Mouse (Mus musculus): ENCODE measurements at regions not wholly inside any gene's neighbourhood (a gene's known extent, or its start where the extent isn't known, plus 50 kb on each side); places are given as distances from the start of the nearest gene placed in this dataset.

GRCm38 (mm10) chr15:40388806-40389205 is 254.6 kb downstream of the 9330182O14Rik start:
- no peak for DNase-seq (ENCODE audit: low spot score in 2 of 2)

- DNase-seq (ENCODE audit: low spot score in 2 of 2) = no peak
Observed at GRCm38 (mm10) chr15:40435156-40435555, 301.0 kb downstream of the 9330182O14Rik start.

GRCm38 (mm10) chr15:40436688-40437087 is 302.5 kb downstream of the 9330182O14Rik start:
- no peak for DNase-seq (ENCODE audit: low spot score in 2 of 2)

- DNase-seq (ENCODE audit: low spot score in 2 of 2) = no peak
Observed at GRCm38 (mm10) chr15:40439827-40440226, 305.7 kb downstream of the 9330182O14Rik start.

GRCm38 (mm10) chr15:40448623-40449022 is 314.5 kb downstream of the 9330182O14Rik start:
- DNase-seq (ENCODE audit: low spot score in 2 of 2) = no peak

- no peak for DNase-seq (ENCODE audit: low spot score in 2 of 2)
Observed at GRCm38 (mm10) chr15:40453235-40453634, 319.1 kb downstream of the 9330182O14Rik start.

- peak; percentile 8 to 15 for DNase-seq (ENCODE audit: low spot score in 2 of 2)
Observed at GRCm38 (mm10) chr15:40475659-40476355, 341.6 kb downstream of the 9330182O14Rik start.

- DNase-seq (ENCODE audit: low spot score in 2 of 2) = no peak
Observed at GRCm38 (mm10) chr15:40480386-40480785, 346.2 kb downstream of the 9330182O14Rik start.

- no peak for DNase-seq (ENCODE audit: low spot score in 2 of 2)
Observed at GRCm38 (mm10) chr15:40481239-40481638, 347.1 kb downstream of the 9330182O14Rik start.

GRCm38 (mm10) chr15:40485997-40486396 is 351.8 kb downstream of the 9330182O14Rik start:
- DNase-seq (ENCODE audit: low spot score in 2 of 2) = no peak

GRCm38 (mm10) chr15:40501180-40502125 is 367.3 kb downstream of the 9330182O14Rik start:
- no peak for DNase-seq (ENCODE audit: low spot score in 2 of 2)

- DNase-seq (ENCODE audit: low spot score in 2 of 2) = no peak
Observed at GRCm38 (mm10) chr15:40510826-40511225, 376.7 kb downstream of the 9330182O14Rik start.

- no peak for DNase-seq (ENCODE audit: low spot score in 2 of 2)
Observed at GRCm38 (mm10) chr15:40524350-40524749, 390.2 kb downstream of the 9330182O14Rik start.

- DNase-seq (ENCODE audit: low spot score in 2 of 2) = peak; percentile 8 to 11
Observed at GRCm38 (mm10) chr15:40533451-40533873, 399.3 kb downstream of the 9330182O14Rik start.

GRCm38 (mm10) chr15:40561661-40562060 is 427.5 kb downstream of the 9330182O14Rik start:
- no peak for DNase-seq (ENCODE audit: low spot score in 2 of 2)

GRCm38 (mm10) chr15:40565716-40566115 is 431.6 kb downstream of the 9330182O14Rik start:
- DNase-seq (ENCODE audit: low spot score in 2 of 2) = no peak

GRCm38 (mm10) chr15:40566481-40566880 is 432.3 kb downstream of the 9330182O14Rik start:
- DNase-seq (ENCODE audit: low spot score in 2 of 2) = no peak

GRCm38 (mm10) chr15:40568701-40569100 is 434.5 kb downstream of the 9330182O14Rik start:
- DNase-seq (ENCODE audit: low spot score in 2 of 2) = no peak
